Mouse (Mus musculus): ENCODE measurements around the gene Clec4d. TPM values are rescaled to one million over a fixed set of nuclear protein-coding genes. Genes with fewer than 3 reads are reported as not detected.
"Not testable (repeated sequence)": the region's sequence is repeated elsewhere in the genome, so short reads cannot be mapped to it uniquely, and the experiment has no call there.

Gene Clec4d
- not detected in 2 replicates for polyA plus RNA-seq (2014; fragmentation: Nextera tagmentation; extraction: Ambion mirVana)

DNA sequence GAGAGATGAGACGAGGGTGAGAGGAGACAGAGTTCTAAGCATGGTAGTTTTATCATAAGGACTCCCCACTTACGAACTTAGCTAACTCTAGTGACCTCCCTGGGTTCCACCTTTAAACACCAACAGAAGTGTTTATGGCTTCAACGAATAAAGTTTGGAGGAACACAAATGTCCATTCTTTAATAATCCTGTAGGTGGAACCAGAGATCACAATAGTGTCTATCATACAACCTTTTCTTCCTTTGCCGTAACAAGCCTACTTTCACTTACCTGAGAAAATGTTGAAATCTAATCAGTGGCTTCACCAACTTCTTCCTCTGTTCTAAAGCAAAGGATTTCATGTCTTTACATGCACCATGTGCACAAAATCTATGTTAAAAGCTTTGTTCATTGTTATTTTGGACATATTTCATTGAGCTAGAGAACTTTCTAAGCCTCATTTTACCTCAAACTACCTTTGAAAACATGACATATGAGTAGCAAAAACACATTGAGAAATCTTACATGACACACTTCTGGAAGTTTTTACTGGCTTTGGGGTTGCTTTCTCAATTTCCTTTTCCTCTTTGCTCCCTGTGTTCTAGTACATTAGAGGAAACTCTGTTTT lies at the start of gene Clec4d:
TSS of gene Clec4d (plus strand) at position 557 of the 607 bp plus-strand sequence.
- Histone ChIP-seq H3K4me2 (ENCODE audit: low read length) (no peak within 1 kb of the TSS), H3K27ac (replicated peaks; ENCODE audit: low read depth, low read length) (no peak within 1 kb of the TSS), H3K4me3 (replicated peaks; ENCODE audit: low read depth, low read length) (no peak within 1 kb of the TSS), H3K9ac (replicated peaks; ENCODE audit: low read length) (no peak within 1 kb of the TSS), H3K9me3 (ENCODE audit: control insufficient read depth, low read length) (no peaks in the 10 kb centered on the region), H3K27me3 (ENCODE audit: control insufficient read depth, insufficient read depth, low read length) (no peaks in the 10 kb centered on the region), H3K36me3 (ENCODE audit: control insufficient read depth, insufficient read depth, low read length) (no peaks in the 10 kb centered on the region), H3K4me1 (ENCODE audit: control insufficient read depth, insufficient read depth, low read length) (no peaks in the 10 kb centered on the region)
- 78% methylated on average over 4 of the region's 4 CpGs for WGBS
- ATAC-seq (ENCODE audit: low FRiP score, low TSS enrichment) (no peak), DNase-seq (no peak)

DNA sequence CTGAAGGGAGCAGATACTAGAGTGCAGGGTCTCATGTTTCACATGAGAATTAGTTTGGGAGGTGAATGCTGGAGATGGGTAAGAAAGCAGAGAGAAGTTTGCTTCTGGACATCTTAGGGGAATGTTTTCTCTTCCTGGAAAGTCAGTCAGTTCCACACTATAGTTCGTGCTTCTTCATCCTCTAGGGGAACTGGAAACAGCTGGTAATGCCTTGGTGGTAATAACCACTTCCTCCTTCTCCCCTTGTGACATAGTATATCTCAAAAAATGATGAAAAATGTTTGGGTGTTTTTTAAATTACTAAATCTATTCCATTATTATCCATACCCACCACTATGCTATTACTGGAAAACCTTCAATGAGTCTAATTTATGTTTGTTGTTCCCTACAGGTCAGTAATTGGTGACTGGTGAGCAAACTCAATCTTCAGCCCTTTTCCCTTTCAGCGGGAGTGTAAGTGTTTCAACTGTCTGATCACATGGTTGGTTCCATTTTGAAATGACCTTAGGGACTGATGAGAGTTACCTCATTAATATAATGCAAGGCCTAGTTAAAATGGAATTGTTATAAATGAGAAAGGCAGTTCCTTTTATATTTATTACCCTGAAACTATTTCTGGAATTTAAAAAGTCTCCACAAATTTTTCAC lies 34.3 kb upstream of the Clec4d start:
- Histone ChIP-seq H3K4me3 (replicated peaks; ENCODE audit: low read depth, low read length) (no peak overlapping the region), H3K9ac (replicated peaks; ENCODE audit: low read length) (no peak overlapping the region), H3K36me3 (ENCODE audit: control insufficient read depth, insufficient read depth, low read length) (no peaks in the 10 kb centered on the region), H3K4me1 (ENCODE audit: control insufficient read depth, insufficient read depth, low read length) (no peaks in the 10 kb centered on the region), H3K27ac (replicated peaks; ENCODE audit: low read depth, low read length) (no peak overlapping the region), H3K27me3 (ENCODE audit: control insufficient read depth, insufficient read depth, low read length) (no peaks in the 10 kb centered on the region), H3K4me2 (ENCODE audit: low read length) (no peak overlapping the region), H3K9me3 (ENCODE audit: control insufficient read depth, low read length) (no peaks in the 10 kb centered on the region)
- no peak for ATAC-seq (ENCODE audit: low FRiP score, low TSS enrichment)
- DNase-seq, result no peak
- 68% methylated on average over 2 of the region's 2 CpGs for WGBS

DNA sequence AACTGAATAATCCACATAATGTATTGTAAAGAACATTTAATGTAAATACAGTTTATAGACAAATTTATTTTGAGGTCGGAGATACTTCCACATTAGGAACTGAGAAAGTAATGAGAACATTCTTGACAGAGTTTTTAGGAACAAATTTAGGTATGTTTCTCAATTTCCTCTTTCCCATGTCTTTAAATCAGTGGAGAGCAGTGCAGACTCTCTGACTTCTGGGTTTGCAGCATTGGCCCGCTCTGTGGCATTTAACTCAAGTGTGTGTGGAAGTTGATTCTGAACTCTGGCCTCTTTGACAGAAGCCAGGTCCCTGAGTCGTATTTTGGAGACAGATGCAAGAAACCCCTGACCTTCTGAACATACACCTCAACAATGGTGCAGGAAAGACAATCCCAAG lies 32.3 kb upstream of the Clec4d start, which contains the start of gene Clec4n:
TSS of gene Clec4n (plus strand) at position 200 of the 400 bp plus-strand sequence.
- H3K27ac ChIP-seq (replicated peaks; ENCODE audit: low read depth, low read length), result no peak within 1 kb of the TSS
- H3K36me3 ChIP-seq (ENCODE audit: control insufficient read depth, insufficient read depth, low read length), result no peaks in the 10 kb centered on the region
- DNase-seq (no peak), ATAC-seq (ENCODE audit: low FRiP score, low TSS enrichment) (no peak)
- H3K9ac ChIP-seq (replicated peaks; ENCODE audit: low read length), result no peak within 1 kb of the TSS
- no peak within 1 kb of the TSS for H3K4me2 ChIP-seq (ENCODE audit: low read length)
- no peak within 1 kb of the TSS for H3K4me3 ChIP-seq (replicated peaks; ENCODE audit: low read depth, low read length)
- WGBS, result 74% methylated on average over 3 of the region's 3 CpGs
- no peaks in the 10 kb centered on the region for H3K4me1 ChIP-seq (ENCODE audit: control insufficient read depth, insufficient read depth, low read length)
- no peaks in the 10 kb centered on the region for H3K27me3 ChIP-seq (ENCODE audit: control insufficient read depth, insufficient read depth, low read length)
- no peaks in the 10 kb centered on the region for H3K9me3 ChIP-seq (ENCODE audit: control insufficient read depth, low read length)

- DNase-seq (no peak), ATAC-seq (ENCODE audit: low FRiP score, low TSS enrichment) (no peak)
- no peak overlapping the region for H3K4me3 ChIP-seq (replicated peaks; ENCODE audit: low read depth, low read length)
- no peak overlapping the region for H3K9ac ChIP-seq (replicated peaks; ENCODE audit: low read length)
- WGBS, result 75% methylated on average over 2 of the region's 2 CpGs
- H3K9me3 ChIP-seq (ENCODE audit: control insufficient read depth, low read length), result no peaks in the 10 kb centered on the region
- no peak overlapping the region for H3K27ac ChIP-seq (replicated peaks; ENCODE audit: low read depth, low read length)
- H3K4me1 ChIP-seq (ENCODE audit: control insufficient read depth, insufficient read depth, low read length), result no peaks in the 10 kb centered on the region
- H3K36me3 ChIP-seq (ENCODE audit: control insufficient read depth, insufficient read depth, low read length), result no peaks in the 10 kb centered on the region
- H3K27me3 ChIP-seq (ENCODE audit: control insufficient read depth, insufficient read depth, low read length), result no peaks in the 10 kb centered on the region
- H3K4me2 ChIP-seq (ENCODE audit: low read length), result no peak overlapping the region
Observed at GRCm38 (mm10) chr6:123231149-123231548, 30.8 kb upstream of the Clec4d start.

GRCm38 (mm10) chr6:123237582-123237981 lies 24.3 kb upstream of the Clec4d start:
- Histone ChIP-seq H3K4me3 (replicated peaks; ENCODE audit: low read depth, low read length) (no peak overlapping the region), H3K9me3 (ENCODE audit: control insufficient read depth, low read length) (no peaks in the 10 kb centered on the region), H3K9ac (replicated peaks; ENCODE audit: low read length) (no peak overlapping the region), H3K4me1 (ENCODE audit: control insufficient read depth, insufficient read depth, low read length) (no peaks in the 10 kb centered on the region), H3K4me2 (ENCODE audit: low read length) (no peak overlapping the region), H3K27ac (replicated peaks; ENCODE audit: low read depth, low read length) (no peak overlapping the region), H3K36me3 (ENCODE audit: control insufficient read depth, insufficient read depth, low read length) (no peaks in the 10 kb centered on the region), H3K27me3 (ENCODE audit: control insufficient read depth, insufficient read depth, low read length) (no peaks in the 10 kb centered on the region)
- ATAC-seq (ENCODE audit: low FRiP score, low TSS enrichment), result no peak
- DNase-seq, result no peak

DNA sequence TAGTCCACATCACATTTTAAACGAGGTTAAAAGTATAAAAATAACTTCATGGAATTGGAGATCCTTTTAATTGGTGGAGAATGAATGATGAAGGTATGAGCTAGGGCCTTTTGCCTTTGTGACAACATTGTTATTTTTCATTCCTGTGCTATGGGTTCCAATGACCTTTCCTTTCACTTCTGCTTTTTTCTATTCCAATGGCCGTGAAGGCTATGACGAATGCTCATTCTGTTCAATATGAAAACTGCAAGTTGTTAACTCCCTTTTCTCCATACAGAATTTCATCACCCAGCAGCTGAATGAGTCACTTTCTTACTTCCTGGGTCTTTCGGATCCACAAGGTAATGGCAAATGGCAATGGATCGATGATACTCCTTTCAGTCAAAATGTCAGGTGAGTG lies 17.7 kb upstream of the Clec4d start:
- no peaks in the 10 kb centered on the region for H3K9me3 ChIP-seq (ENCODE audit: control insufficient read depth, low read length)
- no peaks in the 10 kb centered on the region for H3K27me3 ChIP-seq (ENCODE audit: control insufficient read depth, insufficient read depth, low read length)
- 91% methylated on average over 5 of the region's 5 CpGs for WGBS
- H3K9ac ChIP-seq (replicated peaks; ENCODE audit: low read length), result no peak overlapping the region
- H3K4me2 ChIP-seq (ENCODE audit: low read length), result no peak overlapping the region
- ATAC-seq (ENCODE audit: low FRiP score, low TSS enrichment) (no peak), DNase-seq (no peak)
- H3K4me1 ChIP-seq (ENCODE audit: control insufficient read depth, insufficient read depth, low read length), result no peaks in the 10 kb centered on the region
- H3K36me3 ChIP-seq (ENCODE audit: control insufficient read depth, insufficient read depth, low read length), result no peaks in the 10 kb centered on the region
- no peak overlapping the region for H3K4me3 ChIP-seq (replicated peaks; ENCODE audit: low read depth, low read length)
- no peak overlapping the region for H3K27ac ChIP-seq (replicated peaks; ENCODE audit: low read depth, low read length)

GRCm38 (mm10) chr6:123248862-123249261 lies 13.0 kb upstream of the Clec4d start:
- H3K9me3 ChIP-seq (ENCODE audit: control insufficient read depth, low read length); H3K27ac ChIP-seq (replicated peaks; ENCODE audit: low read depth, low read length); H3K4me2 ChIP-seq (ENCODE audit: low read length); H3K4me1 ChIP-seq (ENCODE audit: control insufficient read depth, insufficient read depth, low read length); H3K36me3 ChIP-seq (ENCODE audit: control insufficient read depth, insufficient read depth, low read length); DNase-seq; H3K27me3 ChIP-seq (ENCODE audit: control insufficient read depth, insufficient read depth, low read length); ATAC-seq (ENCODE audit: low FRiP score, low TSS enrichment); H3K9ac ChIP-seq (replicated peaks; ENCODE audit: low read length); H3K4me3 ChIP-seq (replicated peaks; ENCODE audit: low read depth, low read length): not testable (repeated sequence)
- 89% methylated on average over 2 of the region's 2 CpGs for WGBS

- H3K9me3 ChIP-seq (ENCODE audit: control insufficient read depth, low read length), result no peaks in the 10 kb centered on the region
- H3K36me3 ChIP-seq (ENCODE audit: control insufficient read depth, insufficient read depth, low read length), result no peaks in the 10 kb centered on the region
- no peak overlapping the region for H3K4me2 ChIP-seq (ENCODE audit: low read length)
- no peak overlapping the region for H3K27ac ChIP-seq (replicated peaks; ENCODE audit: low read depth, low read length)
- H3K4me3 ChIP-seq (replicated peaks; ENCODE audit: low read depth, low read length), result no peak overlapping the region
- no peak for DNase-seq
- H3K9ac ChIP-seq (replicated peaks; ENCODE audit: low read length), result no peak overlapping the region
- no peak for ATAC-seq (ENCODE audit: low FRiP score, low TSS enrichment)
- H3K4me1 ChIP-seq (ENCODE audit: control insufficient read depth, insufficient read depth, low read length), result no peaks in the 10 kb centered on the region
- no peaks in the 10 kb centered on the region for H3K27me3 ChIP-seq (ENCODE audit: control insufficient read depth, insufficient read depth, low read length)
Observed at GRCm38 (mm10) chr6:123252735-123253134, 9.2 kb upstream of the Clec4d start.

DNA sequence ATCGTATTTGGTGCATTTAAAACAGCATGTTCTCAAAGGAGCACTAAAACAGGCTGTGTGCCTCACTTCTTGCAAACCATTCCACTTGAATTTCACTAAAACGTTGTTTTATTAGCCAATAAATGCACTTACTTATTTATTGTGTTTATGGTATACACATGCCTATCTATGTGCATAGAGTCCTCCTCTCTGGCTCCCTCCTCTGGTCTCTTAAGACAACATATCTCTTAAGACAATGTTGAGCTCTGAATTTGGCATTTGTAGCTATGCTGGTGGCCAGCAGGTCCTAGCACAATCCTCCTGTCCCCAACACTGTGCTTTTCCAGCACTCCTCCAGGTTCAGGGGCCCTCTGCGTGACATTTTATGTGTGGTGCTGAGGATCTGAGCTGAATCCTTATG lies 3.0 kb upstream of the Clec4d start:
- H3K27me3 ChIP-seq (ENCODE audit: control insufficient read depth, insufficient read depth, low read length), result no peaks in the 10 kb centered on the region
- ATAC-seq (ENCODE audit: low FRiP score, low TSS enrichment), result no peak
- WGBS, result 76% methylated on average over 3 of the region's 3 CpGs

More for the DNA sequence above, 3.0 kb upstream of the Clec4d start:
- no peak overlapping the region for H3K9ac ChIP-seq (replicated peaks; ENCODE audit: low read length)
- no peaks in the 10 kb centered on the region for H3K9me3 ChIP-seq (ENCODE audit: control insufficient read depth, low read length)
- peak; percentile 1 for DNase-seq
- no peak overlapping the region for H3K4me2 ChIP-seq (ENCODE audit: low read length)
- no peak overlapping the region for H3K27ac ChIP-seq (replicated peaks; ENCODE audit: low read depth, low read length)
- H3K36me3 ChIP-seq (ENCODE audit: control insufficient read depth, insufficient read depth, low read length), result no peaks in the 10 kb centered on the region
- H3K4me1 ChIP-seq (ENCODE audit: control insufficient read depth, insufficient read depth, low read length), result no peaks in the 10 kb centered on the region
- no peak overlapping the region for H3K4me3 ChIP-seq (replicated peaks; ENCODE audit: low read depth, low read length)

Measured in midbrain, embryonic 14.5 days (tissue).